Mouse (Mus musculus): ENCODE data around the gene Slc11a2.
"Not testable (repeated sequence)": the region's sequence is repeated elsewhere in the genome, so short reads cannot be mapped to it uniquely, and the experiment has no call there.

Gene Slc11a2

DNA sequence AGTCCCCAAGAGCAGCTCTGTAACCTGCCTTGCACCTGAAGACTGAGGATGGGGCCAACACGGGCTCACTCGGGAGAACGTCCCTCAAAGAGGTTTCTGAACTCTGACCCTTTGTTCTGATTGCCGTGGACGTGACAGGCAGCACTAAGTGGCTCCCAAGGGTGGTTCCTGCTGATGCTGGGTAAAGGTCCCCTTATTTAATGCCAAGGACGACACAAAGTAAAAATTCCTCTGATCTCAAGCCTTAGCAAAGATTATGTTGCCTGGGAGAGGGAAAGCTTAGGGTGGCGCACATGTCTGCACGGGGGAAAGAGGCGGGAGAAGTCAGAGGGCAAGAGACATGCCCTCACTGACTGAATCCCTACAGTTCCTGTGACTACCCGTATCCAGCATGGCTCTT, 11.6 kb upstream of the Slc11a2 start:
- no peak for DNase-seq (ENCODE audit: extremely low read depth, low read depth, low spot score)

DNA sequence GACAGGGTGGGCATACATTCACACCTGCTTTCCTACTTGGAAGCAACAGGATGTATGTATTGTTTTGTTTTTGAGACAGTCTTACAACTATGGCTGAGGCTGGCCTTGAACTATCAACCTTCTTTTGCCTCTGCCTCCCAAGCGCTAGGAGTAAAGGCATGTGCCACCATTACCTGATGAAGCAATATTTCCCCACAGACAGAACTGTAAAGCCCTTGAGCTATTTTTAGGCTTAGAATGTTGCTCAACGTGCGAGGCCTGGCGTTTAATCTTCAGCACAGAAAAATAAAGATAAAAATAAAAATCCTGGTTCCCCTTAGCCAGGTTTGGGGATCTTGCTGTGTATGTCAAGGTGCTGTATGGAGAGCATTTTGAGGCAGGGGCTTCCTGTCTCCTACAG, 11.2 kb upstream of the Slc11a2 start:
- no peak for DNase-seq (ENCODE audit: extremely low read depth, low read depth, low spot score)

DNA sequence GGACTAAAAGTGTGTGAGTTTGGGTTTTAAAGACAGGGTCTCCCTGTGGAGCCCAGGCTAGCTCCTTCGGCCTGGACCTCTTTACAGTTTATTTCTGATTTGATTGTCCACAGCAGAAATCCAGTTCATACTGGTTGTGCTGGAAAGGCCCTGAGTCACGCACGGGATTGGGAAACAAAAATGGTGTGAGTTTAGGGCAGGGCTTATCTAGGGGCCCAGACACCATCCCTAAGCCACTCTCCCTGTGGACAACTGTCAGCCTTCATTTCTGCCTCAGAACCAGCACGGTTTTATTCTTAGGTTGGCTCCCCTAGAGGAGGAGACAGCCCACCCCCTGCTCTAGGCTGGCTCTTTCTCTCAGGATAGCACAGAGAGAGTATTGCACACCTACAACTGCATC, 8.4 kb upstream of the Slc11a2 start:
- no peak for DNase-seq (ENCODE audit: extremely low read depth, low read depth, low spot score)

DNA sequence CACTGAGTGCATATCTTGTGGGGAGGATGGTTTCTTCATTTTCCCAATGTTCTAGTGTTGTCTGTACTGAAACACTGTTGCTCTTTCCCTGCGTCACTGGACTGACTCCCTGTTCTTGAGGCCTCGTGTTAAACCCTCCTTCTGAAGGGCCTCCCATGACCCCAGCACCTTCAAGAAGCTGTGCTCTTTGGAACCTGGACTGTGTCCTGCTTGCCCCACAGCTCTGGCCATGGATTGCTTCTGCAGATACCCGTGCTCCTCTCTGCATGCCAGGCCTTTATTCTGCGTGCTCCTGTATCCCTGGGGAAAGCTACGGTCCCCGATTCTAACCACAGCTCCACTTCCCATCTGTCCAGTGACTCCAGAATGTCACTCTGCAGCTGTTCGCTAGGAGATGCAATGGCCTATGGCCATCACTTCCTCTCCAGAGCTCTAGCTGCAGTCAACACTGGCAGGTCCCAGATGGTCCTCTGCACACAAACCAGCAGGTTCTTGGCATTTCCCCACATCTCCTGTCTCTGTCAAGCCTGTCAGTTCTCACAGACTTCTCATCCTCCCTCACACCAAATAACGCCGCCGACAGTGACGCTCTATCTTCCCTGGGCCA, 5.2 kb upstream of the Slc11a2 start:
- no peak for DNase-seq (ENCODE audit: extremely low read depth, low read depth, low spot score)

DNA sequence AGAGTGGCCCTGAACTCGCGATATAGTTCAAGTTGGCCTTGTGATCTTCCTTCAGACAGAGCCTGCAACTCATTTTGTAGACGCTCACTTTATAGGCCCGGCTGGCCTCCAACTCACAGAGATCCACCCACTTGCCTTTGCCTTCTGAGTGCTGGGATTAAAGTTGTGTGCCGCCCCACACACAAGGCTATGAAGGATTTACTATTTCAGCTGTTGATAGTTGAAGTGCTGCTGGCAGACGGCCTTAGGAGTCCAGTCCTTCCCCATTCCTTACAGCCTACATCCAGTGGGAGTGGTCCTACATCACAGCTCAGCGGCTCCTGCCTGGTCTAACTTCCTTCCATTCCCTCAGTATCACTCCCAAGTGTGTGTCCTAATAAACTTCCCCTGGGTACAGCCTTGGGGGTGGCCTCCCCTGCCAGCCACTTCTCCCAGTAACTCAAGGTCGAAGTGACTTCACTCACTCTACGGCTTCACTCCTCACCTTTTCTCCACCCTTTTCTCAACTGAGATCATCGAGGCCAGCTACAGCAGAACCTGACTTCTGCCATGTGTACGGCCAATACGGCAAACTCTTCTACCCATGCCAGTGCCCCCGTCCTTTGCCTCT, 3.5 kb upstream of the Slc11a2 start:
- peak; percentile 55 for DNase-seq (ENCODE audit: extremely low read depth, low read depth, low spot score)

DNA sequence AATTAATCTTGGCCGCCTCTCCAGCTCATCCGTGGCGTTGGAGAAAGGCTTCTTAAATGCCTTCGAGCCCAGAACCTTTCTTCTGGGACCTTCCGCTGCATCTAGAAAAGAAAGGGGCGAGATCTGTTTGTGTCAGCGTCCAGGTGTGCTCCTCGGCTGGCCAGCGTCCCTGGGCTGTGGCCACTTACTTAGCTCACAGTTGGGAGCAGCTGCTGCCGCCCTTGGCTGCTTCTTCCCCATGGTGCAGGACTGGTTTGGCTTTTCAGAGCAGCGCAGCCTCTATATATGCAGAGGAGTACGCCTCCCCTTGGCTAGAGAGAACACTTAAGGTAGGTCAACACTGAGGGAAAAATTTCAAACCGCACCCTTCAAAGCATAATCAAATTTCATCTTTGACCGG, 956 bp downstream of the Slc11a2 start:
- DNase-seq (ENCODE audit: extremely low read depth, low read depth, low spot score), result peak; percentile 30

DNA sequence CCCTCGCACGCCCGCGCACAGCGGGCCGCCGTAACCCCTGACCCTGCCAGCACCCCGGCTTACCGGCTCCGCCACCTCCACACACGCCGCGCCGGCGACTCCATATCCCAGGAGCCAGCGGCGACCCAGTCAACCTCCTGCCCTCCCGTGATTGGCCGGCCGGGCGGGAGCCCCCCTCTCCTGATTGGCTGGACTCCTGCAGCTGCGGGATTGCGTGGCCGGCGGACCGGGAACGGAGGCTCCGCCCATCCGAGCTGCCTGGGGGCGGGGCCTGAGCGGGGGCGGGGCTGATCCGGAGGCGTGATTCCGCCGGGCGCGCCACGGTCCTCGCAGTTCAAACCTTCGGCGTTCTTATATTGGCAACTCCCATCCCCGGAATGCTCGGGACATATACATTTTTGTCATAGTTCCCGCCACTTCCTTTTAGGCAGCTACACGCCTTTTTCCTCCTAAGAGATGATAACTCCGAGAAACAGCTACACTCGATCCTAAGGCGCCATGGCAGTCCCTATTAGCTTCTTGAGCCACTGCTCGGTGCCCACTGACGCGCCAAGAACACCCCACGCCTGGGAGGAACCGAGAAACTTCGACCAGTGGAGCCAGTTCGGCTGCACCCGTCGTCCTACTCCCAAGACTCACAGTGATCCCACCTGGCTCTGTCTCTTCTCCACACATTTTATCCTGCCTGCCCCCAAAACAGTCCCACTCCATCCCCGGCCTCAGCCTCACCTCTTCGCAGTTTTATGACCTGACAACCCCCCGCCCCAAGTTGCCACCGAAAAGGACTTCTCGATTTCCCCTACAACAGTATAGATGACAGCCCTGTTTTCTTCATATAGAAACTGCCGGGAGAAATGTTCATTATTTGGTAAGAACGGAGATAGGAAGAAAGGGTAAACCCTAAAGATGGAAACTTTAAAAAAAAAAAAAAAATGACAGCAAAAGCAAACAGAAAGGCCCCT, 1.7 kb downstream of the Slc11a2 start:
- DNase-seq (ENCODE audit: extremely low read depth, low read depth, low spot score), result no peak

DNA sequence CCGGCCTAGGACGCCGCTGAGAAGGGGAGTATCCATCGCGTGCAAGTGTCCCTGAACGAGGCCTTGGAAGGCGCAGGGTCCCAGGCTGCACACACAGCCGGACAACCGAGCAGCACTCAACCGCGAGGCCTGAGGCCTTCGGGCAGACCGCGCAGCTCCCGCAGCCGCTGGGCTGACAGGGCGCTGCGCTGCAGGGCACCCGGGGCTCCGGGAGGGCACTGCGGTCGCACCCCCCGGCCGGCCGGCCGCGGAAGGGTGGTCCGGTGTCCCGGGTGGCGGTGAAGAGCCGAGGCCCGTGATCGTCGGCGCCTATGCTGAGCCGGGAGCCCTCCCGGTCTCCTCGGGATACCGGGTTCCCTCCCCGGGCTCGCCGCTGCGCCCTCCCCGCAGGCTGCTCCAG, 2.4 kb downstream of the Slc11a2 start:
- no peak for DNase-seq (ENCODE audit: extremely low read depth, low read depth, low spot score)

DNA sequence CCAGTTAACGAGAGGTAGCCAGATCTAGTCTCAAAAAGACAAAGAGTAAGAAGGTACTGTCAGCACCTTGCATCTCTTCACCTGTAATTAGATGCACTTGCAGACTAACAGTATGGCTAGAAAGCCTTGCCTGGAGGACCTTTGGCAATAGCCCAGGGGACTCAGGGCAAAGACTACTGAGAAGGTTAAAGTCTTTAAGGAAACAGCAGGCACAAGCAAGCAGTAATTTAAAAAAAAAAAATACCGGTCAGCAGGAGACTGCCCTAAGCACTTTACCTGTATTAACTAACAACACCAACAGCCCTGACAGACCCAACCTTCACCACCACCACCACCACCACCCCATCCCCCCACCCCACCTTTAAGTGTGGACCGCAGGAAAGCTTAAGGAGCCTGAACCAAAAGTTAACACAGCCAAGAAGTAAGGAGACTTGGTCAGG, 3.1 kb downstream of the Slc11a2 start, which contains the start of gene Gm5475:
Gene Gm5475 (plus strand): TSS at position 390 of the 440 bp plus-strand sequence.
- not testable (repeated sequence) for DNase-seq (ENCODE audit: extremely low read depth, low read depth, low spot score)

DNA sequence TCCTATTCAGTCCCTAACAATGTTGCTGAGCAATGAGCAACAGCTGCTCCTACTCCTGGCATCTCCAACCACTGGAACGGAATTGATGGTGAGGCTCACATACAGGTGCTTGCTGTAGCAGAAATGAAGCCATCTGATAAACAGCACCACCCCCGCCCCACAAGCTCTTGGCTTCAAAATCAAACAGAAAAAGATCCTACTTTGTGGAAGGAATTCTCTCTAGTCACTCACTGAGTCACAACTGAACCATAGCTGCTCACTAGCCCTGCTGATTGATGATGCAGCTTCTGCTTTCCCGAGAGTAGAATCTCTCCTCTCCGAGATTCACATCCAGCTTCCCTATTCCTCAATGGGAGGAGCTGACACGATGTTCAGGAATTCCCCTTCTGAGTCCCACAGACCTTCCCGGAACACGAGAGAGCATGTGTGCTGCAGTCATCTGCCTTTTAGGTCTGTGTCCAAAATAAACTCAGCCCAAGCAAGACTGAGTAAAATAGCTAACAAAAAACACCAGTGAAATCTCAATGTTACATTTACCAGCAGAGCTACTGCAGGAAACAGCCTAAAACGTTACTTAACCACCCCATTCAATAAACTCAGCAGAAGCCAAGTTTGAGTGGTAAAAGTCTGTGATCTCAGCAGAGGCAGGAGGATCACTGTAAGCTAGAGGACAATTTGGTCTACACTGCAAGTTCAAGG, 3.7 kb downstream of the Slc11a2 start:
- DNase-seq (ENCODE audit: extremely low read depth, low read depth, low spot score), result no peak

DNA sequence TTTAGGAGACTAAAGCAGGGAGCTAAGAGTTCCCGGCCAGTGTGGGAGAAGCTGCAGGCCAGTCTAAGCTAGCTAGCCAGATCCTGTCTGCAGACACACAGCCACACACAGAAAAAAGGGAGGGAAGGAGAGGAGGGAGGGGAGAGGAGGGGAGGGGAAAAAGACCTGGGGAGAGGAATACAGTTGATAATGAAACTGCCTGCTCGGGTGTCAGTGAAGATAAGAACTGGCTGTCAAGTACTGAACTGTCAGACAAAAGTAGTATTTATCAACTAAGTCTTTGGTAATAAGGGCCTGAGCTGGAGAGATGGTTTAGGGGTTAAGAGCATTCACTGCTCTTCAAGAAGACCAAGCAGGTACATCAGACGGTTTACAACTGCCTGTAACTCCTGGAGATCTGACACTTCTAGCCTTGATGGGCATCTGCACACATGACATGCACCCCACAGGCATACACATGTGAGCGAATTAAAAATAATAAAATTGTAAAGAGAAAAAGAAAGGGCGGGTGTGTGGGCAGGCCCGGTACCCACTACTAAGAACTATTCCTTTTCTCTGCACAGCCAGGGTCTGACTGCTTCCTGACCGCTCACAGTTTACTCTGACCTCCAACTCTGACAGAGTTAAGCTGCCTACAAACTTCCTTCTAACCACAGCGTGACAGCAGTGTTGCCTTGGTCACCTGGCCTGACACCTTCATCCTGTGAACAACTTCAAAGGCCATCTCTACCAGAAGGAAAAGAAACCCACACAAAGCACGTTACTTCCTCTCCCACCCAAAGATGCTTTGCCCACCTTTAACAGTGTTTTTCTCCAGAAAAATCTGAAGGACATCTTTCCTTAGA, 4.7 kb downstream of the Slc11a2 start:
- no peak for DNase-seq (ENCODE audit: extremely low read depth, low read depth, low spot score)

DNA sequence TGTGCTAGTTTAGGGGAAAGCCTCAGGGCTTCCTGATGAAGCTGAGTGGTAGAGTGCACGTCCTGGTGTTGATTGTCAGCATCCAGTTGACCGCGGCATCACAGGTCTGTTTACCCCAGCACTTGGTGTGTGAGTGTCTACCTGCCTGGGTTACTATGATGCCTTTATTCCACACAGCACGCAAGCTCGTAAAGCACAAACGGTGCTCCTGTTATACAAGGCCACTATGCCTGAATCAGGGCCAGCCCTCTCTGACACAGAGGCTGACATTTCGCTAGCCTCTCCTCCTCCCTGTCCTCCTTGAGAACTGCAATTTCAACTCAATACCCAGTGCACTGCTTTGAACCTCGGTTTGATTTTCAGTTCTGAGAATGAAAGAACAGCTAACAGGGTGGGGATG, 5.6 kb downstream of the Slc11a2 start:
- DNase-seq (ENCODE audit: extremely low read depth, low read depth, low spot score), result no peak

DNA sequence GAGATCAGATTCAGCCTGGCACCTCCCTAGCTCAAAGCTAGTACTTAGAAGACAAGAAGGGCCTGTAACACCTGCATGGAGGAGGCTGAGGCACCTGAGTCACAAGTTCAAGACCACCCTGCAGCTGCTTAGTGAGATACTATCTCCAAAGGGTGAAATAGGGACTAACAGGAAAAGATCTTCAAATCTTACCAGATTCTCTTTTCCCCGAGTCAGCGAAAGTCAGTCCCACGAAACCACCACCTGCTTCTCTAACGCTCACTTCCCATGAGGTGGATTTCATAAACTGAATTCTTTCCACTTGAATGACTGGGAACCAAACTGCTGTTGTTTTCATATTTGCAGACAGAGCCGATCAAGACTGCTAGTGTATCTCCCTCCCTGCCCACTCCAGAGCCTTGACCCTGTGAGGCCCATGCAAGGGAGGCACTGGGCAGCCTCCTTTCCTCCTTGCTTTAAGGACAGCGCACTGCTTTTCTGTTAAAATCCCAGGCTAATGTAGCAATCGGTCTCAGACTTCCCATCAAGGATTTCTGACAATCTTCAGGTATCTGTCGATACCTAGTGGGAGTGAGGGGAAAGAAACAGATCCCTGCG, 6.9 kb downstream of the Slc11a2 start:
- DNase-seq (ENCODE audit: extremely low read depth, low read depth, low spot score), result no peak

DNA sequence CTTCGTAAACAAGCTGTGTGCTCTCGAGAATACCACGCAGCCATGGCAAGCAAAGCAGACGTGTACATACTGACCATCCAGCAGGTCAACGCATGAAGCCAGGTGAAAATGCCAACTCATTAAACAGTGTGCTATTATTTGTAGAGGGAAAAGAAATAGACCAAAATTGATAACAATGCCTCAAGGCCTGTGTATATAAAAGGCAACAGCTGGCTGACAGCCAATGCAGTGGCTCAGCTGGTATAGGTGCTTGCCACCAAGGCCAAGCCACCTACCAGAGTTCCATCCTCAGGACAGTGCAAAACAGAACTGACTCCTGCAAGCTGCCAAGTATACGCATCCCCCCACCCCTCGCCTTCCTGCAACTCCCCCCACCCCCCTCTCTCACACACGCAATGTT, 9.2 kb downstream of the Slc11a2 start:
- no peak for DNase-seq (ENCODE audit: extremely low read depth, low read depth, low spot score)

DNA sequence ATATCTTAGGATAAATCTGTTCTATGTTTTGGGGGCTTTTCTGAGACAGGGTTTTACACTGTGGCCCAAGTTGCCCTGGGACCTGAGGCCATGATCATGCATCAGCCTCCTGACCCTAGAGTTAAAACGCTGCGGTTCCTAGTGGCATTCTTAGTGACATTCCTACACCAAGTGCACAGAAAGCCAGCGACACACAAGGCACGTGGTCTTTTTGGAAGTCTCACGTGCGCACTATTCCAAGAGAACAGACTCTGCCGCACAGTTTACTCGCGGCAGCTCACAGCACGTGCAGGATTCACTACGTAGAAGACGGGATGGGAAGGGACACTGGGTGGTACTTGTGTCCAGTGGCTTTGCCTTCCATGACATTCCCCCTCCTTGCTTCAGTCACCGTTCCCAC, 9.9 kb downstream of the Slc11a2 start:
- no peak for DNase-seq (ENCODE audit: extremely low read depth, low read depth, low spot score)

DNA sequence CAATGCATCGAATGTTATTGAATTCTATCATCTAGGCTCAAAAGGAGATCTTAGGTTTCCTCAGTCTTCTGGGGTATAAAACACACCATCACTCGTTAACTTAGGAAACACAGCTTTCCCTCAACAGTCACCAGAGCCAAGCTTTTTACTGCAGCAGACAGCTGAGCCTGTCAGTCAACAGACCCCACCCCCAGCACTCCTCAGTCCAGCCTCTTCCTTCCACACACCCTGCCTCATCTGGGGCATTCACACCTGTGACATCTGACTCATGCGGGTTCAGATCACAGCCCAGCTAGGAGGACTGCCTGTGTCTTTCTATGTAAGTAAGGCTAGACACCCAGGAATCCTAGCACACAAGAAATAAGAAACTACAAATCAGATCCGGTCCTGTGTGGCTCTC, 10.9 kb downstream of the Slc11a2 start:
- no peak for DNase-seq (ENCODE audit: extremely low read depth, low read depth, low spot score)

DNA sequence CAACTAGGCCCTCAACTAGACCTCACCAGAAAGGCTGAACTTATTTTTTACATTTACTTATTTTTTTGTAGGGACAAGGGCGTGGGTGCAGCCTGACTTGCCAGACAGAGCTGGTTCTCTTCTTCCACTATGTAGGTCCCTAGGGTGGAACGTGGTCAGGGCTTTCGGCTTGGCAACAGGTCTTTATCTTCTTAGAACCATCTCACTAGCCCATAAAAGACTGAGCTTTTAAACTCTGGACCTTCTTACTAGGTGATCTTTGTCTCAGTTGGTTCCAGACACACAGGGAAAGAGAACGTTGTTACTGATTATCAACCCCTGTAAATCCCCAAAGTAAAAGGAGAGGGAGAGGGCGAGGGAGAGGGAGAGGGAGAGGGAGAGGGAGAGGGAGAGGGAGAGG, 11.6 kb downstream of the Slc11a2 start:
- no peak for DNase-seq (ENCODE audit: extremely low read depth, low read depth, low spot score)

DNA sequence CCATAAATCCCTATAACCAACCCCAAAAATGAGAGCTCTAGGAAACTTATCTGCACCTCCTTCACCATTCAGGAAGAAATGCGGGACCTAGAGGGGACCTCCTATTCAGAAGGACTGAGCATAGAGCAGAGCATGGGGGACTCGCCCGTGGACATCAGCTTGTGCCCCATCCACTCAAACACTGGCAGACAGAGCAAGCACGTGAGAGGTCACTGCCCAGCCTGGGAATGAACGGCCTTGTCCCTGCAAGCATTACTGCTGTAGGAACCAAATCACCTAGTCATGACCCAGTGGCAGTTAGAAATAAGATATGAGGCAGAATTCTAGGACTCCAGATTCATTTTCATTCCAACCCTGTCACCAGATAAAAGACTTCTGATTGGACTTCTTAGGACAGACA, 13.1 kb downstream of the Slc11a2 start:
- DNase-seq (ENCODE audit: extremely low read depth, low read depth, low spot score), result no peak

DNA sequence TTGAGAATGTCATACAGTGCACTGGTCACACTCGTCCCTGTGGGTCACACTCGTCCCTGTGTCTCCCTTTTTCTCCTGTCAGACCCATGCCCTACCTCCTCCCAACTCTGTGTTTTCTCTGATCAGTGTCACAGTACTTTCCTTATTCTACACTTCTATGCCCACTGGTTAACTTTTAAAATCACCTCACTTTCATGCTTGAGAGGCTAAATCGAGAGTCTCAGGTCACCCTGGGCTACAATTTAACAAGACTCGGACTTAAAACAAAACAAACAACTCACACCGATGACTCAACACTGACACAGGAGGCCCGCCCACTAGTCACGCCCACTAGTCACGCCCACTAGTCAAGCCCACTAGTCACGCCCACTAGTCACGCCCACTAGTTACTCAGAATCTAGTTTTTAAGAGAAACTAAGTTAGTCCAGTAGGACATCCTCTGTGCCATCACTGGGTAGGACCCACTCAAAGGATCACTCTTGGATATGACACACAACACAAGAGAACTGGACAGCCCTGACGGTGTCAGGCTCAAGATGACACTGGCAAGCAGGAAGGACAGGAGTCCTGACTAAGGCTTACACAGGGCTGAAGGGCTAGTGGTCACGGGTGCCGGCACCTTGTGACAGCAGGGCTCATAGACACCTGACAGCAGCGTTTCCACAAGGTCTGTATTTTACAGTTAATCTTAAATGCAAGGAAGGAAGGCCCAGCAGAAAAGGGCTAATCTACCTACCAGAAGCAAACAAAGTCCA, 13.8 kb downstream of the Slc11a2 start:
- no peak for DNase-seq (ENCODE audit: extremely low read depth, low read depth, low spot score)
